Mouse (Mus musculus) adrenal gland (tissue): ENCODE data around the gene Axdnd1.
"Not testable (repeated sequence)": the region's sequence is repeated elsewhere in the genome, so short reads cannot be mapped to it uniquely, and the experiment has no call there.

Experiments used
- intact Hi-C: fragments of 180-260 bp; cut with DNase I; formaldehyde crosslinking; loops from one replicate; pipeline ENCODE4 v1.15.1; 2025

Gene Axdnd1

DNA sequence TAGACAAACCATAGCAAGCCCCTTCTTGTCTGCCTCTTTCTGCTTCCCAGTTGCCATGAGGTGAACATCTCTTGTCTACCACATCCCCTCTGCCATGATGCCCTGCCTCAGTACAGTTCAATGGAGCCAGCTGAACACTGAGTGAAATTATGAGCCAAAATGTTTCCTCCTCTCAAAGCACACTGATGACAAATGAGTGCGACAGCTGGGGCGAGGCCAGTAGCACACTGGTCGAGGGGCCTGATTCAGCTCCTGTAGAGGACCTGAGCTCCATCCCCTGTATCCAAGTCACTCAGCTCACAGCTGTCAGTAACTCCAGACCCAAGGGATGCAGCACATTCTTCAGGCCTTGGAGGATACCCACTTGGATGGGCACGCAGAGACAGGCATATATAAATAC is 75.3 kb downstream of the Axdnd1 start:
- intact Hi-C loops: no loop called here

DNA sequence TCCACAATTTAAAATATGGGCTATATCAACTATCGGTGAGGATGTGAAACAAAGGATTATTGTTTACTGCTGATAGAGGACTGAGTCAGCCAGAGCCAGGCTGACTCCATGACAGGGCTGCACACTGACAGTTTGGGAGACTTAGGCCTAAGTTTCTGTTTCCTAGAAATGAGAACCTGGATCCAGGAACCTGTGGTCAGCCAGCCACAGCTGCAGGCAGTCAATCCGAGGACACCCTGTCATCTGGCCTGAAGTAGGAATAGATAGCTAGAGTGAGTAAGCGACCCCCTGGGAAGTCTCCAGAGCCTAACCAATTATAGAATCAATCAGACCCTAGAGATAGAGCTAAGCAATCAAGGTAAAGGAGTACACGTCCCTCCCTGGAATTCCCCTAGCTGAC is 76.5 kb downstream of the Axdnd1 start:
- intact Hi-C loops: no loop called here

DNA sequence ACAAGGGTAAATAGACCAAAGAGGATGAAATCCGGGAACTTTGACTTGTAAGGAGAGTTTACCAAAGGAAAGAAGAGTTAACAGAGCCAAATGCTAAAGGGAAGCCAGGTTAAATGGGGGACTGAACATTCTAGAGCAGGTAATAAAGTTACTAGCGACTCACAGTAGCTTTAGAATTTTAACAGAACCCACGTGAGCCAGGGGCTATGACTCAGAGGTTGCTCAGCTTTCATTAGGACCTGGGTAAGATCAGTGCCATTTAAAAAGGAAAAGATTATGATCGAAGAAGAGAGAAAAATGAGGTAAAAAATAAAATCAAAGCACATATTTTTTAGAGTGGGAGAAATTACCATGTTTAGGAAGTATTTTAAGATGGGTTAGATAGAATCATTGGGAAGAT is 80.1 kb downstream of the Axdnd1 start:
- intact Hi-C loops: no loop called here

DNA sequence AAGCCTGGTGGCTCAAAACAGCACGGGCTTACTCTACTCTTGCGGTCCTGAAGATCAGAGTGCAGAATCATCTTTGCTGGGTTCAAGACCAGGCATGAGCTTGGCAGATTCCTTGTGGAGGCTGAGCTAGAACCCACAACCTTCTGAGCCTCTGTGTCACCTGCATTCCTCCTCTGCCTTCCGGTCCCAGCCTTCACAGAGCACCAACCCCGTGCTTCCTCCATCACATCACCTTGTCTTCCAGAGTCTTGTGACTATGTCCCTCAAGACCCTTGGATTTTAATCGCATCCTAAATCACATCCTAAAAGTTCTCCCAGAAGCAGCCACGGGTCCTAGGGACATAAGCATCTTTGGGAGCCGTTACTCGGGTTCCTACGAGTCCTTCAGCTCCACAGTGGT is 97.8 kb downstream of the Axdnd1 start:
- intact Hi-C loops: no loop called here

DNA sequence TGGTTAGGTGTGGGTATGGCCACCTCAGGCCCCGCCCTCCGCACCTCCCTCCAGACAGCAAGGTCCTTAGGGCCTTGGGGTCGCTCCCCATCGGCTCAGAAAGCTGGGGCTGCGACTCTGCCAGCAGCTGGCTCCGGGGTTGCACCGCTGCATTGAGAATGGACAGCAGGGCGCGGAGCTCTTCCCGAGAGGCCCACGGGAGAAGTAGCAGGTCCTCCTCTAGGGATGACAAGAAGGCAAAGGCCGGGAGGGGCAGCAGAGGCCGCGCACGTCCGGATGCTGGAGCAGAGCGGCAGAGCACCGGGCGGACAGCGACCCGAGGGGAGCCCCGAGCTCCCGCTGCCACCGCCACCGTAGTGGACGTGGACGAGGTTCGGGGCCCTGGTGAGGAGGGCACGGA is 110.3 kb downstream of the Axdnd1 start, which contains the start of gene Nphs2:
Nphs2 (plus strand) TSS at position 98 of the 400 bp plus-strand sequence.
- intact Hi-C loops: no loop called here

DNA sequence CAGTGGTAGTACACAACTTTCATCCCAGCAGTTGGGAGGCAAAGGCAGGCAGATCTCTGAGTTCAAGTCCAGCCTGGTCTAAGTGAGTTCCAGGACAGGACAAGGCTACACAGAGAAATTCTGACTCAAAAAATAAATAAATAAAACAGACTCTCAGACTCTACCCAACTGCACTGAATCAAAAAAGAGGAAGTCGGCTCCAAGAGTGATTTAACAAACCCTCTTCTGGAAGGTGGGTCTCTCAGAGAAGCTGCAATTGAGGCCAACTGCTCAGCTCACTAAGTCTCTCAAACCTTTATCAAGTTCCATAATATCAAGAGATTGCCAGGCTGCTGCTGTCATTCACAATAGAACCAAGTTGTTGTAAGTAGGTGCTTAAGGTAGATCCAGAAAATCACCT is 112.4 kb downstream of the Axdnd1 start:
- intact Hi-C loops: no loop called here

DNA sequence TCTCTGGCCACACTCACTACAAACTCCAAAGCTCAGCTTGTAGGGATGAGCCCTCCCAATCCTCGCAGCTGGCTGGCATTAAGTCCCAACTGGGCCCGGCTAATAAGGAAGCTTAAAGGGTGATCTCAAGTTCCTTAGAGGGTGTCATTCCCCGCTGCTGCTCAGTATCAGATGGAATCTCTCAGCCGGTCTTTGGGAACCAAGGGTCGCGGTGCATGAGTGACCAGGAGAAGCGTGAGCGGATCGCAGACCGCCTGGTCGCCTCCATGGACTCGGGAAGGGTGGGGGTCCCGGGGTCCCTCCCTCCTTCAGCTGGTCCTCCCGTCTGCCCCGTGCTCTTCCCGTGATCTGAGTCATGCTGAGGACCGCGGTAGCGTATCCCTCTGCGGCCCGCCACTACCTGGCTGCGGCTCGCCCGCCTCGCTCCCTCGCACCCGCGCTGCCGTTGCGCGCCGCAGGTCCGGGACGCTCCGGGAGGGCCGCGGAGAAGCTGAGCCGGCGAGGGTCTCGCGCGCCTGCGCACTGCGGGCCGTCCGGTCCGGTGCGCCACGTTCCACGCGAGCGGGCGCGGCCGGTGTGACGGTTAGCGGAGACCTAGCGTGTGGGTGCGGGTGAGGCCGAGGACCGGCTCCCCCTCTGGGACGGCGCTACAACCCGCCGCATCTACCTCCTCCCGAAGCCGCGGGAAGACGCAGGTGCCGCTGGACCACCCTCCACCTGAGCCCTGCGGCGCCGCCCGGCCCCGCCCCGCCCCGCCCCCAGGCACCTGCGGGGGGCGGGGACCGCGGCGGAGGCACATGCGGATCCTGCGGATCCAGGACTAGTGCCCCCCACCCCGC is 117.8 kb downstream of the Axdnd1 start, which contains the start of gene Tdrd5:
Tdrd5 (minus strand) TSS at position 754 of the 839 bp plus-strand sequence.
- intact Hi-C loops: no loop called here

DNA sequence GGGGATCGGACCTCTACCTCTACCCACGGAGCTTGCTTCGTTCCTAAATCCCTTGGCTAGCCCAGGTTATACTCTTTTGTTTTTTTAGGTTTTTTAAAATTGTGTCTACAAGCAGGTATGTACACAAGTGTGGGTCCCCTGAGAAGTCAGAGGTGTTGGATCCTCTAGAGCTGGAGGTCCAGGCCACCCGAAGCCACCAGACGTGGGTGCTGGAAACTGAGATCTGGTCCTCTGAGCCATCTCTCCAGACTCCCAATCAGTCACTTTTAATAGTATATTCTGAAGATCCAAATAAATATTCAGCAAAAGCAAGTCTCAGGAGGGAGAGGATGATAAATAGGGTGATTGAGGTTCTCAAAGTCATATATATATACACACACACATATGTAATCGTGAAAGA is 130.9 kb downstream of the Axdnd1 start:
- intact Hi-C loops: no loop called here

DNA sequence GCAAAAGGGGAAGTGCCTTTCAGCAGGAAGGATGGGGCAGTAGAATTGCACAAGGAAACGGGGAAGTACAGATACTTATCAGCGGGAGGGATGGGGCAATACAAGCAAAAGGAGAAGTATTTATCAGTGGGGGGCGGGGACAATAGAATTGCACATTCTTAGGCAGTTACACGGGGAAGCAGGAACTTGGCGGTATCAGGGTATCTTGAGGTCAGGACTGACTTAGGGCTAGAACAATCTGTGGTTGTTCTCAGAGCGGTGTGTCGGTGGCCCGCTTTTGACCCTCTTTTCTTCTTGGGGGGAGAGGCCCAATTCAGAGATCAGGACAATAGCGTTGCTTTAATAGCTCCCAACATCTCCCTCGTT is 131.8 kb downstream of the Axdnd1 start:
- intact Hi-C loops: not testable (repeated sequence)

DNA sequence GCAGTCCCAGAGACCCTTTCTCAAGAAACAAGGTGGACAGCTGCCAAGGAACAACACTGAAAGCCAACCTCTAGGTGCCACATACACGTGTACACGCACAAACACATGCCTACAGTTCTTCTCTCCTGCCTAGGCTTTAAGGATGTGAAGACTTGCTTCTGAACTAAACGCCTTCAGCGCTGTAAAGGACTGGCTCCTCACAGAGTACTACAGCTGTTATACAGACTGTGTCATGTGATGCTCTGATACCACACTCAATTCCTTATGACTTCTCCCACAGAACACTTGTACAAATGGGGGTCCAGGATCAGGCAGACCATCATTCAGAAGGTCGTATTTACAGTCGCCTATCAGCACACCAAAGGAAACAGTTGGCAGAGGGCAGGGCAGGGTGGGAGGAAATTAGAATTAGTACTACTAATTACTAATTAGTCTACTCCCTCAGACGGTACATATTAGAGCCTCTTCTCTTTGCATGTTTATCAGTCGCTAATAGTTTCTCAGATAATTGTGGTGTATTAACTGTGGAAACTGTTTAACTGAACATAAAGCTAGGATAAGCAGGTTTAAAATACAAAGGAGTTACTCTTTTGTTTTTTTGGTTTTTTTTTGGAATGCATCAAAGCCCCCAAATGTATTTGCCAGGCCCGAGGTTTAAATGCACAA is 132.3 kb downstream of the Axdnd1 start:
- intact Hi-C loops: no loop called here

DNA sequence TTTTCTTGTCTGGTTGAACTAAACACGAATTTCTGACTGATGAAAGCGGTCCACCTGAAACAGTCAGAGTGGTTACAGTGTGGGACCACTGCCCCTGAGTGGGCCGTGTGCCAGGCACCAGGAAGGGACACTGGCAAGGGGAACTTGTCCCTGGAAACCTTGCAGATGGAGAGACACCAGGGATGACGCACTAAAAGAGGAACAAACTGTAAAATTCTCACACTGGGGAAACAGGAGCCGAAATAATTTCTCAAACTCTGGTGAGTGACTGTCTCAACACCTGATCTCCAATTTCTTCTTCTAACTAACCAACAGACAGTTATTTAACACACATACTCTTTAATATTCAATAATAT is 135.4 kb downstream of the Axdnd1 start:
- intact Hi-C loops: no loop called here

DNA sequence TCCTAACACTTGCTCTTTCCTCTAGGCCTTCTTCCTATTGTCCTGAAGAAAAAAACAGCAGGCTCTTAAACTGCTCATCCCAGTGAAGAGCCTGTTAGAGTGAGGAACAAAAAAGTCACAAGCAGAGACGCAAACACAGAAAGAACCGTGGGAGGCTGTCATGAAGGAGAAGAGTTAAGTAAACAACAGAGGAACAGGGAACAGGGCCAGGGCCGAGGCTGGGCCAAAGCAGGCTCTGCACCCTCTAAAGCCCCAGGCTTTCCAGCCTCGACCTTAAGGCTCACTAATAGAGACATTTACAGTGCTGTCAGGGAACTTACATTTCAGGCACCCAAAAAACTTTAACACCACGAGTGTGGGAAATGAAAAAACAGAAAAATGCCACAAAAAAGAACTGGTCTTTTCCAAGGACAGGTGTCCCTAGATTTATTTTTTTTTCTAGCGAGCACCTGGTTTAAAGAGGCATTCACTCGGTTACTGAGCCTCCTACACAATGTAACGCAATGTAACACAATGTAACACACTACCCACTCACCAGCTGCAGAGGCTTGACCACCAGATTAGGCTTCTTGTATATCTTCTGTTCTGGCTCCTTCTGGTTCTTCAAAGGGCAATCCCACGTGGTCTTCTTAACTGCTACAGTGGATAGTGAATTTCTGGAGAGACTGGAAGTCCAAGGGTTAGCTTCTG is 136.0 kb downstream of the Axdnd1 start:
- intact Hi-C loops: no loop called here

DNA sequence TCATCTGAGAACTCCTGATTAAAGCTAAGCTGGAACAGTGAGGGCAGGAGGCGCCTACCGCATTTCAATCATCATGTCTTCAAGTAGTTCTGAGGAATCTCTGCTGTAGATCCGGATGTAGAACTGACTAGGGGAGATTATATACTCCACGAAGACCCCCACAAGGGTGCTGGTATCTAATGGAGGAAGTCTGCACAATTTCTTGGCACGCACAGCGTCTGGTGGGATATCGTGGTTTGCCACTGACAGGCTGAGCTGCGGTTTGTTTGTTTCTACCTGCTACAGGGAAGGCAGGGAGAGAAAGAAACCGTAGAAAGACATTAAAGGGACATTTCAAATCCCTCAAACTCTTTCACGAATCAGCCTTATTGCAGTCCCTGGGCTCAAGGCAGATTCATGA is 136.8 kb downstream of the Axdnd1 start:
- intact Hi-C loops: no loop called here

DNA sequence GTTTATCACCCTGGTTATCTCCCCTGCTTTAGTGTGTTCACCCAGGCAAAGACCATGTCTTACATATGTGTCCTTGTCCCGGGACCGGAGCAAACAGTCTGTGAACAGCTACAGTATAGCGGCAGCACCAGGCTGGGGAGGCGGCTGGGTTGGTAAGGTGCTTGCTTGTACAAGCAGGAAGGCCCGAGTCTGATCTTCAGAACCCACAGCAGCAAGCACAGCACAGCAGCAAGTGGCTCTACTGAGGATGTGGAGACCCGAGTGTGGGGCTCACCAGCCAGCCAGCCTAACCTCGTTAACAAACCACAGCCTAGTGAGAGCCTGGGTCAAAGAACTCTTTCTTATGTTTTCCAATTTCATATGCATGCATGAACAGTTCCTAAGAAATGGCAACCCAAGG is 140.8 kb downstream of the Axdnd1 start:
- intact Hi-C loops: no loop called here

DNA sequence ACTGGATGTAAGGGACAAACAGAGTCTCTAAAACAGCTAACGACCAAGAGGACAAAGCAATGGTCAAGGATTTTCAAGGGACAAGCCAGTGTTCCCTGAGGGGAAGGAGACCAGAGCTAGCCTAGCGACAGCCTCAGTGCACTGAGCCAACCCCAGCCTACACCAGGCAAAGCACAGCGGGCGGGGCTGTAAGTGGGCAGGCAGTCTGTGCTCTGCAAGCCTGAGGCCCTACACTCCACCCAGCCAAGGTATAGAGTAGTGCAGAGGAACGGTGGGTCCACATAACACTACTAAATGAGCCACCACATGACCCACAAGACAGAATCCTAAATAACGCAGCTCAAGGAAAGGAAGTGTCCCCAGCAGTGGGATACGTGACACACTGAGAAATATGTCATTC is 147.3 kb downstream of the Axdnd1 start:
- intact Hi-C loops: no loop called here
